Mouse (Mus musculus) testis, postnatal 14 days (tissue): ENCODE measurements at regions not wholly inside any gene's neighbourhood (a gene's known extent, or its start where the extent isn't known, plus 50 kb on each side); places are given as distances from the start of the nearest gene placed in this dataset.

Experiments
- DNase-seq: peaks from one replicate; pipeline ENCODE4 v3.0.0; 2021; ENCODE audit warnings: low spot score

GRCm38 (mm10) chr11:117413133-117413532 is 71.0 kb upstream of the Gm11733 start:
- DNase-seq = no peak

- no peak for DNase-seq
Observed at GRCm38 (mm10) chr11:117413942-117414705, 70.0 kb upstream of the Gm11733 start.

DNA sequence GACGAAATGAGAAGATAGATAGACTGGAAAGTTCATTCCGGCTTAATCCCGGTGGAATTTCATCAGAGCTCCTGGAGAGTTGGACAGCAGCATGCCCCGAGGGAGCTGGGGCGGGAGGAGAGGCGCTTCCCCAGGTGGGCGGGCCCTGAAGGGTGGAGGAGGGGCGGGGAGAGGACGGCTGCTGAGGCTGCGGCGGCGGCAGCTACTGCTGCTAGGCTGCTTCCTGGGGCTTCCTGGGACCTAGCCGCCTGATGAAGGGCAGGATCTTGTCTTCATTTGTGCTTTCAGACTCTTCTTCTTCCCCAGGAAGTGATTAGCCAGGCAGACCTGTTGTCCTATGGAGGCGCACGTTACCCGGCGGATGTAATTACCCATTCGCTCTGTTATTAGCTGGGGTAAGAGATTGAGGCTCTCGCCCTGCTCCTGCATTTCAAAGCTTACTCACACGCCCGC is 69.3 kb upstream of the Gm11733 start:
- peak; percentile 29 for DNase-seq

GRCm38 (mm10) chr11:117415466-117415865 is 68.7 kb upstream of the Gm11733 start:
- DNase-seq = no peak

DNA sequence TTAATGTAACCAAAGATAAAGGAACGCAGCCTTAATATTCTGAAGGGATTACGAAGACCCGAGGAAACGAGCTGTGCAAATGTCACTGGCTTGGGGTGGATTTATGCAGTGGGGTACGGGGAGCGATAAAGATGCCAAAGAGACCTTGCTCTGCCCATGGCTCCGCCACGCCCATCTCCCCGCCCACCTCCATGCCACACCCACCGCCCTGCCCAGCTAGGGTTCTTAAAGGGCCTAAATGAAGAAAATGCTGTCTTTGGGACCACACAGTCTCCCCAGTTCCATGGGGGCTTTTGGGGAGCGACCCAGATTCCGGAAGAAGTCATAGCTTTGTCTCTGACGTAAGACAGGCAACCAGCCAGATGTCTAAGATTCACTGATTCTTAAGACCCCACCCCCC is 68.2 kb upstream of the Gm11733 start:
- no peak for DNase-seq

DNA sequence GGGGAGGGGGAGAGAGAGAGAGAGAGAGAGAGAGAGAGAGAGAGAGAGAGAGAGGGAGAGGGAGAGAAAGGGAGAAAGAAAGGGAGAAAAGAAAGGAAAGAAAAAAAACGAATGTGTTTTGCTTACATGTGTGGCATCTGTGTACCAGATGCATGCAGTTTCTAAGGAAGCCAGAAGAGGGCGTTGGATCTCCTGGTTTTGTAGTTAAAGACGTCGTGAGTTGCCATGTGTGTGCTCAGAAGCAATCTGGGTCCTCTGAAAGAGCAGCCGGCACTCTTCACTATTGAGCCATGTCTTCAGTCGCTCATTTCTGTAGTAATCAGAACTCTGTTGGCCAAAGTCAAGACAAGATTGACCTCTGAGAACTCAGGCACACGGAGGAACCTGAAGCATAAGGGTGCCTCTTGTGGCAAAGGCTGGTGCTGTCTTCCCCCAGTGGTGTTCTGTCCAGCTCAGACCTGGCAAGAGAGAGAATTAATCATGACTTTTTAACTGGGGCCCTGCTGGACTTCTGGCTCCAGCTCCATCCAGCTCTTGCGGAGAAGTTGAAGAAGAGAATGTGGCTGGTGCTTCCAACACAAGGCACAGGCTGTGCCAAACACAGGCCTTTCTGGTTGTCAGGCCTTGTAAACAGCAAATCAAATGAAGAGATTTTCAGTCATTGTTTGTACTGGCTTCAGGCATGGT is 67.0 kb upstream of the Gm11733 start:
- DNase-seq = no peak

GRCm38 (mm10) chr11:117417959-117418574 is 66.1 kb upstream of the Gm11733 start:
- DNase-seq = no peak

GRCm38 (mm10) chr11:117418939-117419338 is 65.2 kb upstream of the Gm11733 start:
- no peak for DNase-seq

GRCm38 (mm10) chr11:117419351-117419969 is 64.7 kb upstream of the Gm11733 start:
- no peak for DNase-seq

- no peak for DNase-seq
Observed at GRCm38 (mm10) chr11:117422713-117423112, 61.5 kb upstream of the Gm11733 start.

- no peak for DNase-seq
Observed at GRCm38 (mm10) chr11:117423422-117423821, 60.7 kb upstream of the Gm11733 start.

- no peak for DNase-seq
Observed at GRCm38 (mm10) chr11:117425466-117425865, 58.7 kb upstream of the Gm11733 start.

DNA sequence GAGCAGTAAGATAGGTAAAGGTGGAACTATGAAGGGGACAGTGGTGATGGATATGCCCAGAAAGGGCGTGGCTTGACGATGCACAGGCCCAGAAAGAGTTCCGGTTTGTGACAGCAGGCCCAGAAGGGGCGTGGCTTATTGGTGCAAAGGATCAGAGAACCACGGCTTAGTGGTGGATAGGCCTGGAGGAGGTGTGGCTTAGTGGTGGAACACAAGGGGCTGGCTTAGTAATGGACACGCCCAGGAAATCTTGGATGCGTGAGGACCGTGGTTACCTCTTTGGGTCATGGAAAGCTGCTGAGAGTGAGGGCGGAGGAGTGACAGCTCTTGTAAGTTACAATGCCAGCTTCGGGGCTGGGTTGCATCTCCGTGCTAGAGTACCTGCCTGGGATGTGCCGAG is 58.2 kb upstream of the Gm11733 start:
- DNase-seq = peak; percentile 27

DNA sequence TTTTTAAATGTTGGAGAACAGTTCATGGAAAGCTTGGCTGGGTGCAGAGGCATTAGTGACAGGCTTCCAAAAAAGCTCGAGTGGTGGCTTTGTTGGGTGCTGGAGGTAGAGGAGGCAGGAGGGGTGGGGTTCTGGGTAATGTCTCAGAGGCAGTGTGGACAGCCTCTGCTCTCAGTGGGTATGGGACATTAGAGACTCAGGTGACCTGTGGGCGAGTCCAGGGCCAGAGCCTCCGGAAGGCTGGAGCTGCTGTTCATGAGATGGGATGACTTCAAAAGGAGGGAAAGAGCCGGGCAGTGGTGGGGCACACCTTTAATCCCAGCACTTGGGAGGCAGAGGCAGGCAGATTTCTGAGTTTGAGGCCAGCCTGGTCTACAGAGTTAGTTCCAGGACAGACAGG is 57.5 kb upstream of the Gm11733 start:
- no peak for DNase-seq

GRCm38 (mm10) chr11:117427808-117428510 is 56.2 kb upstream of the Gm11733 start:
- no peak for DNase-seq

DNA sequence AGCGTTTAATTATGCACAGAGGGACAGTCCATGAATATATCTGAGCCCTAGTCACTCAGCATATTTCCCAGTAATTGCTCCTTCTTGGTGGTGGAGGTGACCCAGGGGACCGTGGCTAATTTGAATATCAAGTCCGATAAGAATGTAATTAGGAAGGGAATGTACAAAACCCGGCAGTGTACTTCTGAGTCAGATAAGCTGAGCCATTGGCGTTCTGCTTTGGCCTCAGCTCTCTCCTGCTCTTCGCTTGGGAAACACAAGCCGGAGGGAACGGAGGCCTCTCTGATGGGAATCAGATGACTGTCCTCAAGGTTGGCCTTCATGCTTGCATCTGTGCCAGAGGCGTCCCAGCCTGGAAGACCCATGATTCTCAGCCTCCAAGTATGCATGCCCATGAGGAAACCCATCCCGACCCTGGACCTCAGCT is 54.8 kb upstream of the Gm11733 start:
- no peak for DNase-seq

GRCm38 (mm10) chr11:117429894-117430293 is 54.3 kb upstream of the Gm11733 start:
- no peak for DNase-seq

DNA sequence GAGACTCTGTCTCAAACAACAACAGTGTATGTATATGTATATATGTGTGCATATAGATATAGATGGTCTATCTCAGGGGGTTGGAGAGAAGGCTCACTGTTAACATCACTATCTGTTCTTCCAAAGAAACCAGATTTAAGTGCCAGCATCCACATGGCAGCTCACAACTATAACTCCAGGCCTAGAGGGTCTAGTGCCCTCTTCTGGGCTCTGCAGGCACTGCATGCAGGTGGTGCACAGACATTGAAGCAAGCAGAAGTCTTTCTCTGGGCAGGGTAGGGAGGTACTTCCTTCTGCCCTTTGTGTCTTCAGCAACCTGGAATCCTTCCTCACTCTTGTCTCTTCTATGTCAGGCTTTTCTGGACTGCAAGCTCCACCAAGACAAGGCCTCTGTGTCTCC is 50.1 kb upstream of the Gm11733 start:
- DNase-seq = no peak
